Mouse (Mus musculus) lung, postnatal 0 days (tissue): Measurements from ENCODE around the gene Epb41.

Source experiments
- CTCF ChIP-seq: IDR thresholded peaks from 2 replicates; pipeline ENCODE4 v1.5.1; 2016; ENCODE audit warnings: antibody characterized with exemption, mild to moderate bottlenecking
- EP300 ChIP-seq: IDR thresholded peaks from 2 replicates; pipeline ENCODE4 v1.6.1; 2016; ENCODE audit warnings: antibody characterized with exemption, mild to moderate bottlenecking, control low read depth

DNA sequence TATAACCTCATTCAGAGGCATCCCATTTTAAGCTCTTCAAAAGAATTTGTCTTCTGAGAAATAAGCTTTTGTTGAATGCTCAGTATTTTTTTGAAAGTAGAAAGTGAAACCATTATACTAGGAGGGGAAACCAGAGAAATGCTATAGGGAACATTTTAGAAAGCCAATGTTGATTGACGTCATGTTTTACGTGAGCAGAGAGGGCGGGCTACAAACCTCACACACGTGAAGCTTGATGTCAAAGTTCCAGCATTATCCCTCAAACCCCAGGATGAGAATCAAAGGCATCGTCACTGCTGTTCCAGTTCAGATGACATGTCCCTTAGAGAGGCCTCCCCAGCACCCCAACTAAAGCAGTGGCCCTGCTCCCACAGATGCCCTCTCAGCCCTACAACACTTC, 66.9 kb downstream of the Epb41 start:
- TF ChIP-seq CTCF, result no peak
- no peak for TF ChIP-seq EP300
